Mouse (Mus musculus): ENCODE data around the gene Otulin. TPM values are rescaled to one million over a fixed set of nuclear protein-coding genes. Genes with fewer than 3 reads are reported as not detected.

The Otulin gene
- total and polyA plus RNA-seq, 2 experiments: 29.7 to 58.0 TPM

- no peaks in the 10 kb centered on the region for H3K27me3 ChIP-seq (ENCODE audit: control insufficient read depth, insufficient read depth, low read length)
- no peak overlapping the region for H3K27ac ChIP-seq (replicated peaks; ENCODE audit: insufficient read depth, low read depth, low read length)
- no peaks in the 10 kb centered on the region for H3K4me1 ChIP-seq (ENCODE audit: control insufficient read depth, insufficient read depth, low read length)
- no peak for TF ChIP-seq CTCF (IDR thresholded peaks at IDR 0.05; ENCODE audit: low read depth, low read length)
- no peak for TF ChIP-seq POLR2A (IDR thresholded peaks at IDR 0.05; ENCODE audit: extremely low read depth, insufficient read depth, low read length)
- peaks cover 2% of the 10 kb centered on the region for H3K36me3 ChIP-seq (ENCODE audit: control insufficient read depth, insufficient read depth, low read length)
- H3K4me3 ChIP-seq (ENCODE audit: insufficient read depth, low read depth, low read length): no peak overlapping the region
- WGBS: 77% methylated on average over 16 of the region's 16 CpGs
- H3K9ac ChIP-seq (ENCODE audit: low read depth, low read length): no peak overlapping the region
- DNase-seq (ENCODE audit: extremely low read depth, low read depth, low spot score): peak; percentile 26
- H3K79me2 ChIP-seq (ENCODE audit: control insufficient read depth, insufficient read depth, low read length): no peaks in the 10 kb centered on the region; the same call in 1 of the 2 replicates
Measured at GRCm38 (mm10) chr15:27577915-27578780, 52.3 kb downstream of the Otulin start.

GRCm38 (mm10) chr15:27576886-27577285 lies 53.6 kb downstream of the Otulin start:
- no peak overlapping the region for H3K27ac ChIP-seq (replicated peaks; ENCODE audit: insufficient read depth, low read depth, low read length)
- TF ChIP-seq CTCF (IDR thresholded peaks at IDR 0.05; ENCODE audit: low read depth, low read length) (no peak), POLR2A (IDR thresholded peaks at IDR 0.05; ENCODE audit: extremely low read depth, insufficient read depth, low read length) (no peak)
- no peak for DNase-seq (ENCODE audit: extremely low read depth, low read depth, low spot score)
- no peaks in the 10 kb centered on the region; the same call in 1 of the 2 replicates for H3K79me2 ChIP-seq (ENCODE audit: control insufficient read depth, insufficient read depth, low read length)
- no peak overlapping the region for H3K4me3 ChIP-seq (ENCODE audit: insufficient read depth, low read depth, low read length)
- H3K36me3 ChIP-seq (ENCODE audit: control insufficient read depth, insufficient read depth, low read length): peaks cover 2% of the 10 kb centered on the region
- no peaks in the 10 kb centered on the region for H3K27me3 ChIP-seq (ENCODE audit: control insufficient read depth, insufficient read depth, low read length)
- WGBS: 95% methylated on average over 1 of the region's 1 CpGs
- H3K9ac ChIP-seq (ENCODE audit: low read depth, low read length): no peak overlapping the region
- H3K4me1 ChIP-seq (ENCODE audit: control insufficient read depth, insufficient read depth, low read length): no peaks in the 10 kb centered on the region

DNA sequence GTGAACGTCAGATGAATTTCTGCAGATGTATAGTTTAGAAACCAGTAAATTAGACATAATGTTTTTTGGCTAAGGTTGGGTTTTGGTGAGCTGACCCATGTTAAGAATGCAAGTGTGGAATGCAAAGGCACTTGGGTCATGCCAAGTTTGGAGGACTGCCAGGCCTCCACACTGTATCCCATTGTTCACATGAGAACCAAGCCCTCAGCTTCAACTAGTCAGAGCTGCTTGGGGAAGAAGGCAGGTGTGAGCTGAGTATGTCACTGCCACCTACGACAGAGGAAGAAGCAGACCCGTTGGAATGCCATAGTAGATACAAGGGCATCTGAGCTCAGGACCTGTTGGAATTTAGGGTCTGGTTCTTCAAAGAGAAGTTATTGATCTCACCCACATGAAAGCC lies 54.6 kb downstream of the Otulin start:
- Histone ChIP-seq H3K9ac (ENCODE audit: low read depth, low read length) (no peak overlapping the region), H3K36me3 (ENCODE audit: control insufficient read depth, insufficient read depth, low read length) (peaks cover 5% of the 10 kb centered on the region), H3K27ac (replicated peaks; ENCODE audit: insufficient read depth, low read depth, low read length) (no peak overlapping the region), H3K4me3 (ENCODE audit: insufficient read depth, low read depth, low read length) (no peak overlapping the region), H3K27me3 (ENCODE audit: control insufficient read depth, insufficient read depth, low read length) (no peaks in the 10 kb centered on the region), H3K4me1 (ENCODE audit: control insufficient read depth, insufficient read depth, low read length) (no peaks in the 10 kb centered on the region), H3K79me2 (ENCODE audit: control insufficient read depth, insufficient read depth, low read length) (no peaks in the 10 kb centered on the region)
- DNase-seq (ENCODE audit: extremely low read depth, low read depth, low spot score): no peak
- 85% methylated on average over 3 of the region's 3 CpGs for WGBS
- no peak for TF ChIP-seq POLR2A (IDR thresholded peaks at IDR 0.05; ENCODE audit: extremely low read depth, insufficient read depth, low read length)
- no peak for TF ChIP-seq CTCF (IDR thresholded peaks at IDR 0.05; ENCODE audit: low read depth, low read length)

DNA sequence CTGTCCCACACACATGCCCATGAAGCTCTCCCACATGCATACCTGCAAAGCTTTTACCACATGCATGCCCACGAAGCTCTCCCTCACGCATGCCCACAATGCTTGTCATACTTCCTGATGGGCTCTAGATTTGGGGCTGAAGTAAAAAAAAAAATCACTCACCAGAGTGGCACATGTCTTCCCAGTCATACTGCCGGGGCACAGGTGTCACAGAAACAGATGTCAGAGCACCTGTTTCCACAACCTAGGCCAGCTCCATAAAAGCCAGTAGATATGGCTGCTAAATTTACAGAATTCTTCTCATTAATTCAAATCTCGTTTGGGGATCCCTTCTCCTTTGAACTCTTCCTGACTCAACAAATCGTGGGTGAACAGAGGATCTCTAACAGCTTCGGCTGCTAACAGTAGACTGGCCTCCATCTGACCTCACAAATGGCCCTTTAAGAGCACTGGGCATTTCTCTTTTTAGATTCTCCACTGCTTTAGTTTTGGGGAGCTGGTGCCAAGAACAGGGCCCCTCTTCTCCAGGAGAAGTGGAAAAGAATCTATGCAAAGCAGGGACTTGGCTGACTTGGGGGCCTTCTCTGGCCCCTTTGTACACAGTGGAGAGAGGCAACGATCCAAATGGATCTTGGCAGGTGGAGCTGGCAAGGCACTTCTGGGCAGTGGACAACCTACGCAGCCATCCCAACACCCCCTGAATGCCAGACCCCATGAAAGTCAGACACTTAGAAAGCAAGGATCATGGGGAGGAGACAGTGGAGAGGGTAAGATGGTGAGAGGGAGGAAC lies 55.3 kb downstream of the Otulin start:
- Histone ChIP-seq H3K27ac (replicated peaks; ENCODE audit: insufficient read depth, low read depth, low read length) (no peak overlapping the region), H3K27me3 (ENCODE audit: control insufficient read depth, insufficient read depth, low read length) (no peaks in the 10 kb centered on the region), H3K79me2 (ENCODE audit: control insufficient read depth, insufficient read depth, low read length) (no peaks in the 10 kb centered on the region), H3K4me3 (ENCODE audit: insufficient read depth, low read depth, low read length) (no peak overlapping the region), H3K36me3 (ENCODE audit: control insufficient read depth, insufficient read depth, low read length) (peaks cover 5% of the 10 kb centered on the region), H3K9ac (ENCODE audit: low read depth, low read length) (no peak overlapping the region), H3K4me1 (ENCODE audit: control insufficient read depth, insufficient read depth, low read length) (no peaks in the 10 kb centered on the region)
- TF ChIP-seq POLR2A (IDR thresholded peaks at IDR 0.05; ENCODE audit: extremely low read depth, insufficient read depth, low read length) (no peak), CTCF (IDR thresholded peaks at IDR 0.05; ENCODE audit: low read depth, low read length) (no peak)
- DNase-seq (ENCODE audit: extremely low read depth, low read depth, low spot score): no peak
- WGBS: 81% methylated on average over 8 of the region's 8 CpGs

- no peak for TF ChIP-seq POLR2A (IDR thresholded peaks at IDR 0.05; ENCODE audit: extremely low read depth, insufficient read depth, low read length)
- TF ChIP-seq CTCF (IDR thresholded peaks at IDR 0.05; ENCODE audit: low read depth, low read length): no peak
- Histone ChIP-seq H3K79me2 (ENCODE audit: control insufficient read depth, insufficient read depth, low read length) (no peaks in the 10 kb centered on the region), H3K4me1 (ENCODE audit: control insufficient read depth, insufficient read depth, low read length) (peaks cover 2% of the 10 kb centered on the region; the same call in 1 of the 2 replicates), H3K9ac (ENCODE audit: low read depth, low read length) (no peak overlapping the region), H3K4me3 (ENCODE audit: insufficient read depth, low read depth, low read length) (no peak overlapping the region), H3K36me3 (ENCODE audit: control insufficient read depth, insufficient read depth, low read length) (peaks cover 9% of the 10 kb centered on the region), H3K27me3 (ENCODE audit: control insufficient read depth, insufficient read depth, low read length) (no peaks in the 10 kb centered on the region), H3K27ac (replicated peaks; ENCODE audit: insufficient read depth, low read depth, low read length) (no peak overlapping the region)
- 96% methylated on average over 8 of the region's 8 CpGs for WGBS
- DNase-seq (ENCODE audit: extremely low read depth, low read depth, low spot score): no peak
Measured at GRCm38 (mm10) chr15:27571179-27571578, 59.3 kb downstream of the Otulin start.

Data from liver, adult 2 months (tissue).